Mouse (Mus musculus) adrenal gland, postnatal 25 days (tissue): ENCODE results near the gene Abhd16a. TPM values are rescaled to one million over a fixed set of nuclear protein-coding genes. Genes with fewer than 3 reads are reported as not detected.
A peak's percentile ranks its signal among the peaks of the same experiment; 100 is the strongest.

ENCODE experiments used
- DNase-seq: peaks from one replicate; pipeline ENCODE4 v3.0.0; 2021; ENCODE audit warnings: mixed read lengths
- total RNA-seq: library from RNA; stranded (reverse); gene quantifications from 2 replicates; pipeline ENCODE4 v1.2.3, GENCODE M21; 2021

The Abhd16a gene
- total RNA-seq, 1 experiment from 2014 or later, result 84.9 TPM

DNA sequence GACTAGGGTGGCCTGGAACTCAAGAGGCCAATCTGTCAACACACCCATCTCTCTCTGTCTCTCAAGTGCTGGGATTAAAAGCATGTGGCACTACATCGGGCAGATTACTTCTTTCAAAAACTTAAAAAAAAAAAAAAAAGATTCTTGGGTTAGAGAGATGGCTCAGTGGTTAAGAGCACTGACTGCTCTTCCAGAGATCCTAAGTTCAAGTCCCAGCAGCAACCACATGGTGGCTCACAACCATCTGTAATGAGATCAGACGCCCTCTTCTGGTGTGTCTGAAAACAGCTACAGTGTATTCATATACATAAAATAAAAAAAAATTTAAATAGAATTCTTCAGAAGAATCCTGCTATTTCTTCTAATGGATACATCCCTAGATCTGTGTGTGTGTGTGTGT, 912 bp upstream of the Abhd16a start:
- no peak for DNase-seq

GRCm38 (mm10) chr17:35090166-35090932, 1.3 kb downstream of the Abhd16a start:
- peak; percentile 23 for DNase-seq

DNA sequence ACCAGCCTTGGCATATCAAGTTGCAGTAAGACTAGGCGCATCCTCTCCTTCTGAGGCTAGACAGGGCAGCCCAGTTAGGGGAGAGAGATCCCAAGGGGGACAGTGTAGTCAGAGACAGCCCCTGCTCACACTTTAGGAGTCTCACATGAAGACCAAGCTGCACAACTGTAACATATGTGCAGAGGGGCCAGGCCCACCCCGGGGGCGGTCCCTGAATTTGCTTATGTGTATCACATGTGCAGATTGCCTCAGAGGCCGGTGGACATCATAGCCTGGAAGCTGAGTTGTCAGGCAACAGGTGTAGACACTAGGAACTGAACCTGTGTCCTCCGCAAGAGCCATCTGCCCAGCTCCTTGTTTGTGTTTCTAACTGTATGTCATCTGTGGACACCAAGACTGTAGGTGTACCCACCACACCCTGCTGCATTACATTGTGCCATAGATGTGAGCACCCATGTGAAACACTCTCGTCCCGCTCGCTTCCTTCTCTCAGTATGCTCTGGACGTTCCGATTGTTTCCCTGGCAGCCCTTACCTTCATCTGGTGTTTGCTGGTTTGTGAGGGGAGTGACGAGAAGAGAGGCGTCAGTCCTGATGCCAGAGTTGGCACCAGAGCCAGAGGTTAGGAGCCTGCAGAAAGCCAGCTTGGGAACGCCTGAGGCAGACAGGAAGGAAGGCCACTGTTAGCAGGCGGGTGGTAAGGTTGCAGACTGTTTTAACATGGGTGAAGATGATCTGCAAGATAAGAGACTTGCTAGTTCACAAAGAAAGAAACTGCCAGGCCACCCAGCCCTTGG, 3.5 kb downstream of the Abhd16a start:
- no peak for DNase-seq

GRCm38 (mm10) chr17:35094475-35095365, 5.7 kb downstream of the Abhd16a start:
- no peak for DNase-seq

- DNase-seq, result no peak
Observed at GRCm38 (mm10) chr17:35096597-35096996, 7.5 kb downstream of the Abhd16a start.

DNA sequence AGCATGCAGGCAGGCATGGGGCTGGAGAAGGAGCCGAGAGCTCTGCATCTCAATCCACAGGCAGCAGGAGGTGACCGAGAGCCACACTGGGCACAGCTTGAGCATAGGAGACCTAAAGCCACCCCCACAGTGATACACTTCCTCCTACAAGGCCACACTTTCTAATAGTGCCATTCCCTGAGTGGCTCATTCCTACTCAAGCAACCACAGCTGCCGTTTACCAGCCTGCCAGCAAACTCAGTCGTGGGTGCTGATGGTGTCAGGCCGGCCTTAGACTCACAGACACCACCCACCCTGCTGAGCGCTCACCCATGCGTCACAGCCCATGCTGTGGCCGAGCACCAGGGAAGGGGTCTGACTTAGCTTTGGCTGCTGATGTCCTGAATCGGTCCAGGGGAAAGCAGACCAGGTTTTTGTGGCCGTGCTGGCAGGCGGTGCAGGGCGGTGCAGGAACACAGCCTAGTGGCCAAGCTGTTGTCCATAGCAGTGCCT, 8.1 kb downstream of the Abhd16a start:
- DNase-seq, result no peak

DNA sequence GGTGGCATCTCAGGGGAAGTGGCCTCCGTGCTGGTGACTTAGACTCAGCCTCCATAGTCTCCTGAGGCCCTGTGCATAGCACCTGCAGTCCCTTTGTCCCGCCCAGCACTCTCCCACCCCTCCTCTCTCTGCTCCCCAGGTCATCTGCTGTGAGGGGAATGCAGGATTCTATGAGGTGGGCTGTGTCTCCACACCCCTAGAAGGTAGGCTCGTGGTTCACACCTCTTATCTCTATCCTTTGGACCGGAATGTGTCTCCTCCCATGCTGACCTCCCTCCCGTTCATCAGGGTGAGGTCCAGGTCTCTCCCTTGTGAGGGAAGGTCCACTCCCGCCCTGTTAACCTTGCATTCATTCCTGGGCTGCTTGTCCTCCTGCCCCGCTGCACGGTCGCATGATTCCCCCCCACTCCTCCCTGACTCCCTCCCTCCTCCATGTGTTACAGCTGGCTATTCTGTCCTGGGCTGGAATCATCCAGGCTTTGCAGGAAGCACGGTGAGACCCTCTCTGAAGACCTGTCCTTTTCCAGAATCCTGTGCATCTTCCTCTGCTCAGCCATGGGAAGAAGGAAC, 11.2 kb downstream of the Abhd16a start:
- no peak for DNase-seq

GRCm38 (mm10) chr17:35101161-35101560, 12.1 kb downstream of the Abhd16a start:
- DNase-seq, result peak; percentile 30

DNA sequence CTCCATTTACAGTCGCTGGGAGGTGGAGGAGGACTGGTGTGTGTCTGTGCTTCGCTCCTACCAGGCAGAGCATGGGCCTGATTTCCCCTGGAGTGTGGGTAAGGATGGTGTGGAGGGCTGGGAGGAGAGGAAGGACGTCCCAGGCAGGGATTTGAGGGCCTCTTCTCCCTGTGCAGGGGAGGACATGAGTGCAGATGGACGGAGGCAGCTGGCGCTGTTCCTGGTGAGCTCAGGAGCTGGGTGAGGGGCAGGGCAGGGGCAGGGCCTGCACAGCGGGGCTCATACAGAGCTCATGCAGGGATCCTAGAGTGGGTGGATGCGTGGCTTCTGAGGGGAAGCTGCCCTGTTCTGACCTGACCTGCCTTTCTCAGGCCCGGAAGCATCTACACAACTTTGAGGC, 13.2 kb downstream of the Abhd16a start:
- DNase-seq, result no peak

- DNase-seq, result no peak
Observed at GRCm38 (mm10) chr17:35103221-35103690, 14.2 kb downstream of the Abhd16a start.

DNA sequence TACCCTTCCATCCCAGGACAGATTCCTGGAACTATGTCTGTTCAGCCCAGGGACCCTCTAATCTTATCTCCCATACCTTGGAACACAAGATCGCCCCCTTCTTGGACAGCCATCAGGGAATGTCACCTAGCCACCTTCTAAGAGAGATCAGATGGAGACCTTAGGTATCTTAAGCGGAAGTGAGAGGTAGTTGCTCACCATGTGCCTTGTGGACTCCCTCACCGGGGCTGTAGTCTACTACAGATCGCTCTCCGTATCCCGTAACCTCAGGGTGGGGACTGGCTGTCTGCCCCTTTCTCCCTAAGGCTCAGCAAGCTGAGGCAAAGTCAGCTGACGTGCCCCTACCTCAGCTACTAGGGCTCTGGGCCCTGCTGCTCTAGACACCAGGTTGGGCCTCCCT, 15.0 kb downstream of the Abhd16a start:
- DNase-seq, result no peak

DNA sequence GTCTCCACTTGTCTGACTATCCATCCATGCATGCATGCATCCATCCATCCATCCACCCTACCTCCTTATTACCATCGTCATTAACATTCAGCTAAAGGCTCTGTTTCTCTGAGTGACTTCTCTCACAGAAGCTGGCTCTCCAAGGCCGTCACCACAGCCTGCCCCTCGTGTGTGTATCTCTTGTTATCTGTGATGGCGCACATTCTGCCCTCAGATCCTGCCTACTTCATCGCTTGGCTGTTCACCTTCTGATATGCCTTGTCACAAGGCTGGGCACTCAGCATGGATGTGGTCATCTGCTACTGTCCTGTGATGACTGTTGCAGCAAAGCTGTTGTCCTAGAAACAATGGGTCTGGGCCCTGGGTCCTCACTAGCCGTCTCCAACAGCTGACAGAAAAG, 15.7 kb downstream of the Abhd16a start:
- no peak for DNase-seq

DNA sequence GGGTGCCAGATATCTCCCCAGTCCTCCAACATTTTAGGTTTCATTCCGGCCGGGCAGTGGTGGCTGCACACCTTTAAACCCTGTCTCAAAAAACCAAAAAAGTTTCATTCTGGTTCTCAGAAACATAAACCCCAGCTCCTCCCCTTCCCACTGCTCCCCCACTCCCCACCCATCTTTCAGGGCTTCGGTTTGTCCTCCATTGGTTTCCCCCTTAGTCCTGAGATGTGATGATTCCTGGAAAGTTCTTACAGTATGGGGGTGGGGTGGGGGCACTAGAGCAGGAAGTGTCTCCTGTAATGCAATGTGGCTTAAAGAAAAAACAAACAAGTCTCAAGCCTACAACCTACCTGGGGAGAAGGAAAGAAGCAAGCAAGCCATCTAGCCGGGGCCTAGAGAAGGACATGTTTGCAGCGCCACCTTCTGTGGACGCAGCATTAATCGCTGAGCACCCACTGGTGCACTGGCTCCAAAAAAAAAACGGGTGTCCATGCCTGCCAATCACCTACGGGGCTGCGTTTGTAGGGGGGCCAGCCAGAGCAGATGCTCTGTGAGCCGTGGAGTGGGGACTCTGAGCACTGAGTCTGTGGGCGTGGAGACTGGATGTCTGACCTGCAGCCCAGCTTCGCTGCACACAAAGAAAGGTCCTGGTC, 16.8 kb downstream of the Abhd16a start:
- DNase-seq, result no peak

DNA sequence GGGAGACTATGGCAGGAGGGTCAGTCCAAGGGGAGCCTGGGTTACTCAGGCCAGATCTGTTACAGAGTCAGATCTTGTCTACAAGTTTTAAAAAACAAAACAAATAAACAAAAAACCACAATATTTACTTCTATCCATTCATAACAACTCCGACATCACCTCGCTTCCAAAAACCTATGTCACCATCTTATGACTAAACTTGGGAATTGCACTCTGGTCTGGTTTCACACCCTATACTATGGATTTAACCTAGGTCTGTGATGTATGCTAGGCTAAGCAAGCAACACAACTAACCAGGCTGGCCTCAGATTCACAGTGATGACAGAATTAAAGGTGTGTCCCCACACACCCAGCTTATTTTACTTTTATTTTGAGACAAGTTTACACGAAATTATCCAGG, 17.5 kb downstream of the Abhd16a start:
- no peak for DNase-seq

GRCm38 (mm10) chr17:35108097-35108496, 19.0 kb downstream of the Abhd16a start, which contains the start of gene Ly6g5c:
Gene Ly6g5c, plus strand, starts transcription at chr17:35108279.
- no peak for DNase-seq

- DNase-seq, result no peak
Observed at GRCm38 (mm10) chr17:35111774-35112173, 22.7 kb downstream of the Abhd16a start.

GRCm38 (mm10) chr17:35115046-35116019, 26.3 kb downstream of the Abhd16a start, which contains the start of gene Ly6g5b:
Gene Ly6g5b, minus strand, starts transcription at chr17:35115428.
- DNase-seq, result peak; percentile 37

DNA sequence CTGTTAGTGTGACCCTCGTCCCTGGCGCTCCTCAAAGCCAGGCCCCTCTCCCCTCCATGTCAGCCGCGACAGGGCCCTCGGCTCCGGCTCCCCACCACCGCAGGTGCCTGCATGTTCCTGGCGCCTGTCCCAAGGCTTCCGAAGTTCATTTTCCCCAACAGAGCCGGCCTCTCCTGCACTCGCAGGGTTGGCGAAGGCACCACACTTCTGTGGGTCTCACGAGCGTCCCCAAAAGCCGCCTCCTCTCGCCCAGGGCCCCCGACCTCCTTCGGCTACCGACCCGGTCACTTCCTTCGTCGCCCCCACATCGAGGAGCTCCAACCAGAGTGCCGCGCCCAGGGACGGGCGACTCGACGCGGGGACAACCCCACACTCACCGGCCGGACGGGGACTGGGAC, 31.7 kb downstream of the Abhd16a start:
- DNase-seq, result peak; percentile 59

DNA sequence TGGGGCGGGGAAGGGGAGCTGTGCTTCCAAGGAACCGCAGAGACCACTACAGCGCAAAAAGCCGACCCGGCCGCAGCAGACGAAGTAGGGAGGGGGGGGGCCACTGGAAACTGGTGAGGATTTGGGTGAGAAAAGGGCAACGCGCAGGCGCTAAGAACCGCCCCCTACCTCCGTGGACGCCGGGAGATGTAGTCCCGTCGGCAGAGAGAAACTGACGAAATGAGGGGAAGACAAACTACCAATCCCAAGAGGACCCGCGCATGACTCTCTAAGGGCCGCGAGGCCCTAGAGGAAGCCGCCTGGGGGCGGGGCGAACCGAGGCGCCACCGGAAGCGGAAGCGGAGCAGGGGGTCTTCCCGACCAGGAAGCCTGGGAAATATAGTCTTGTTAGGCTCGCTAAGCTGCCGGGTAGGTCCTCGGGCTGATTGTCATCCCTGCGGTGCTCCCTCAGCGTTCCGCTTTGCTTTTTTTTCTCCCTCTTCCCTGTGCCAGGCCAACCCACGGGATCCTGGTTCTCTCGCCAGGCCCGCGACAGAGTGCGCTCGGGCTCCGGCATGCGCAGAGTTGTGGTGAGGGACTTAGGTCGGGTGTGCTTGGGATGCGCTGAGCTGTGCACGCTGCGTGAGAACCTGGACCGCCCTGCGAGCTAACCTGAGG, 32.2 kb downstream of the Abhd16a start, which contains the start of gene Gpank1:
Gene Gpank1 (plus strand): TSS at position 313 of the 657 bp plus-strand sequence.
- peak; percentile 97 for DNase-seq
